Mouse (Mus musculus): ENCODE measurements around the gene Tgm1. TPM values are rescaled to one million over a fixed set of nuclear protein-coding genes. Genes with fewer than 3 reads are reported as not detected.

Gene Tgm1
- polyA plus RNA-seq, 1 experiment: 0.27 TPM

- Histone ChIP-seq H3K27me3 (ENCODE audit: control insufficient read depth, insufficient read depth, low read length) (no peaks in the 10 kb centered on the region), H3K4me1 (ENCODE audit: control insufficient read depth, insufficient read depth, low read length) (peaks cover 11% of the 10 kb centered on the region), H3K4me3 (ENCODE audit: control insufficient read depth, low read depth, low read length) (no peak overlapping the region), H3K36me3 (ENCODE audit: control insufficient read depth, insufficient read depth, low read length) (no peaks in the 10 kb centered on the region), H3K27ac (ENCODE audit: control insufficient read depth, insufficient read depth, low read depth, low read length) (no peak overlapping the region)
- no peak for TF ChIP-seq POLR2A (IDR thresholded peaks at IDR 0.05; ENCODE audit: control insufficient read depth, low read depth, low read length)
- TF ChIP-seq CTCF (IDR thresholded peaks at IDR 0.05; ENCODE audit: control insufficient read depth, insufficient read depth, insufficient replicate concordance, low read depth, low read length): no peak
Measured at GRCm38 (mm10) chr14:55734869-55735268, 21.1 kb upstream of the Tgm1 start.

- no peak for TF ChIP-seq CTCF (IDR thresholded peaks at IDR 0.05; ENCODE audit: control insufficient read depth, insufficient read depth, insufficient replicate concordance, low read depth, low read length)
- TF ChIP-seq POLR2A (IDR thresholded peaks at IDR 0.05; ENCODE audit: control insufficient read depth, low read depth, low read length): no peak
- H3K4me1 ChIP-seq (ENCODE audit: control insufficient read depth, insufficient read depth, low read length): peaks cover 11% of the 10 kb centered on the region
- no peaks in the 10 kb centered on the region for H3K27me3 ChIP-seq (ENCODE audit: control insufficient read depth, insufficient read depth, low read length)
- H3K4me3 ChIP-seq (ENCODE audit: control insufficient read depth, low read depth, low read length): peak overlapping the region; percentile 50
- H3K36me3 ChIP-seq (ENCODE audit: control insufficient read depth, insufficient read depth, low read length): no peaks in the 10 kb centered on the region
- H3K27ac ChIP-seq (ENCODE audit: control insufficient read depth, insufficient read depth, low read depth, low read length): no peak overlapping the region
Measured at GRCm38 (mm10) chr14:55733889-55734288, 20.2 kb upstream of the Tgm1 start.

- H3K27me3 ChIP-seq (ENCODE audit: control insufficient read depth, insufficient read depth, low read length): no peaks in the 10 kb centered on the region
- no peak for TF ChIP-seq CTCF (IDR thresholded peaks at IDR 0.05; ENCODE audit: control insufficient read depth, insufficient read depth, insufficient replicate concordance, low read depth, low read length)
- no peak for TF ChIP-seq POLR2A (IDR thresholded peaks at IDR 0.05; ENCODE audit: control insufficient read depth, low read depth, low read length)
- peaks cover 11% of the 10 kb centered on the region for H3K4me1 ChIP-seq (ENCODE audit: control insufficient read depth, insufficient read depth, low read length)
- no peak overlapping the region for H3K27ac ChIP-seq (ENCODE audit: control insufficient read depth, insufficient read depth, low read depth, low read length)
- no peak overlapping the region for H3K4me3 ChIP-seq (ENCODE audit: control insufficient read depth, low read depth, low read length)
- no peaks in the 10 kb centered on the region for H3K36me3 ChIP-seq (ENCODE audit: control insufficient read depth, insufficient read depth, low read length)
Measured at GRCm38 (mm10) chr14:55730531-55731032, 16.9 kb upstream of the Tgm1 start.

GRCm38 (mm10) chr14:55730116-55730515 is 16.4 kb upstream of the Tgm1 start:
- peaks cover 11% of the 10 kb centered on the region for H3K4me1 ChIP-seq (ENCODE audit: control insufficient read depth, insufficient read depth, low read length)
- H3K36me3 ChIP-seq (ENCODE audit: control insufficient read depth, insufficient read depth, low read length): no peaks in the 10 kb centered on the region
- no peak for TF ChIP-seq POLR2A (IDR thresholded peaks at IDR 0.05; ENCODE audit: control insufficient read depth, low read depth, low read length)
- TF ChIP-seq CTCF (IDR thresholded peaks at IDR 0.05; ENCODE audit: control insufficient read depth, insufficient read depth, insufficient replicate concordance, low read depth, low read length): no peak
- no peak overlapping the region for H3K27ac ChIP-seq (ENCODE audit: control insufficient read depth, insufficient read depth, low read depth, low read length)
- H3K4me3 ChIP-seq (ENCODE audit: control insufficient read depth, low read depth, low read length): no peak overlapping the region
- no peaks in the 10 kb centered on the region for H3K27me3 ChIP-seq (ENCODE audit: control insufficient read depth, insufficient read depth, low read length)

GRCm38 (mm10) chr14:55727889-55728685 is 14.4 kb upstream of the Tgm1 start:
- Histone ChIP-seq H3K27ac (ENCODE audit: control insufficient read depth, insufficient read depth, low read depth, low read length) (no peak overlapping the region), H3K27me3 (ENCODE audit: control insufficient read depth, insufficient read depth, low read length) (no peaks in the 10 kb centered on the region), H3K4me1 (ENCODE audit: control insufficient read depth, insufficient read depth, low read length) (peaks cover 2% of the 10 kb centered on the region; the same call in 1 of the 2 replicates), H3K4me3 (ENCODE audit: control insufficient read depth, low read depth, low read length) (peak overlapping the region; percentile 68), H3K36me3 (ENCODE audit: control insufficient read depth, insufficient read depth, low read length) (no peaks in the 10 kb centered on the region)
- no peak for TF ChIP-seq CTCF (IDR thresholded peaks at IDR 0.05; ENCODE audit: control insufficient read depth, insufficient read depth, insufficient replicate concordance, low read depth, low read length)
- TF ChIP-seq POLR2A (IDR thresholded peaks at IDR 0.05; ENCODE audit: control insufficient read depth, low read depth, low read length): 0 out of 2 replicates have a peak, but pooled peaks have one; percentile 36

GRCm38 (mm10) chr14:55726261-55726660 is 12.5 kb upstream of the Tgm1 start:
- Histone ChIP-seq H3K36me3 (ENCODE audit: control insufficient read depth, insufficient read depth, low read length) (no peaks in the 10 kb centered on the region), H3K4me3 (ENCODE audit: control insufficient read depth, low read depth, low read length) (no peak overlapping the region), H3K27me3 (ENCODE audit: control insufficient read depth, insufficient read depth, low read length) (no peaks in the 10 kb centered on the region), H3K27ac (ENCODE audit: control insufficient read depth, insufficient read depth, low read depth, low read length) (no peak overlapping the region), H3K4me1 (ENCODE audit: control insufficient read depth, insufficient read depth, low read length) (peaks cover 5% of the 10 kb centered on the region)
- TF ChIP-seq CTCF (IDR thresholded peaks at IDR 0.05; ENCODE audit: control insufficient read depth, insufficient read depth, insufficient replicate concordance, low read depth, low read length) (no peak), POLR2A (IDR thresholded peaks at IDR 0.05; ENCODE audit: control insufficient read depth, low read depth, low read length) (no peak)

- Histone ChIP-seq H3K27ac (ENCODE audit: control insufficient read depth, insufficient read depth, low read depth, low read length) (no peak overlapping the region), H3K36me3 (ENCODE audit: control insufficient read depth, insufficient read depth, low read length) (no peaks in the 10 kb centered on the region), H3K4me3 (ENCODE audit: control insufficient read depth, low read depth, low read length) (no peak overlapping the region), H3K4me1 (ENCODE audit: control insufficient read depth, insufficient read depth, low read length) (peaks cover 4% of the 10 kb centered on the region), H3K27me3 (ENCODE audit: control insufficient read depth, insufficient read depth, low read length) (no peaks in the 10 kb centered on the region)
- TF ChIP-seq POLR2A (IDR thresholded peaks at IDR 0.05; ENCODE audit: control insufficient read depth, low read depth, low read length): no peak
- TF ChIP-seq CTCF (IDR thresholded peaks at IDR 0.05; ENCODE audit: control insufficient read depth, insufficient read depth, insufficient replicate concordance, low read depth, low read length): no peak
Measured at GRCm38 (mm10) chr14:55724411-55724871, 10.7 kb upstream of the Tgm1 start.
